Mouse (Mus musculus) G1E (cell line): Measurements from ENCODE around the gene Ccm2. TPM values are rescaled to one million over a fixed set of nuclear protein-coding genes. Genes with fewer than 3 reads are reported as not detected.
A peak's percentile ranks its signal among the peaks of the same experiment; 100 is the strongest.

ENCODE experiments used
- ATAC-seq: 2 replicates; pipeline ENCODE4 v1.8.0; 2016; ENCODE audit warnings: mild to moderate bottlenecking; ENCODE audit not compliant: insufficient number of reproducible peaks, poor library complexity, low FRiP score, severe bottlenecking; ENCODE audit errors: extremely low read depth
- DNase-seq: peaks from one replicate; pipeline ENCODE4 v3.0.0; 2012; ENCODE audit warnings: low spot score
- H3K27me3 ChIP-seq: 2 replicates; pipeline ENCODE4 v1.6.1; 2012; ENCODE audit warnings: mild to moderate bottlenecking, low read length, inconsistent platforms; ENCODE audit not compliant: insufficient read depth
- H3K36me3 ChIP-seq: replicated peaks from 2 replicates; pipeline ENCODE3; 2012; ENCODE audit warnings: mild to moderate bottlenecking, inconsistent platforms
- H3K4me1 ChIP-seq: 2 replicates; pipeline ENCODE4 v1.6.1; 2012; ENCODE audit warnings: low read depth, low read length, inconsistent platforms, mixed read lengths; ENCODE audit not compliant: insufficient read depth
- H3K4me3 ChIP-seq: 2 replicates; pipeline ENCODE4 v1.5.1; 2012; ENCODE audit warnings: low read depth, mild to moderate bottlenecking, inconsistent platforms, low read length, moderate library complexity, mixed read lengths
- H3K9me3 ChIP-seq: replicated peaks from 2 replicates; pipeline ENCODE4 v1.6.1; 2012; ENCODE audit warnings: inconsistent platforms
- CTCF ChIP-seq: IDR thresholded peaks from 2 replicates; pipeline ENCODE4 v1.5.1; 2012; ENCODE audit warnings: low read depth, low read length, inconsistent platforms, mixed read lengths
- GATA1 ChIP-seq: IDR thresholded peaks from 2 replicates; pipeline ENCODE4 v1.6.1; 2012; ENCODE audit warnings: borderline replicate concordance, low read length, inconsistent platforms, mixed read lengths
- GATA2 ChIP-seq: IDR thresholded peaks from 2 replicates; pipeline ENCODE4 v1.6.1; 2012; ENCODE audit warnings: low read depth, low read length, inconsistent platforms, borderline replicate concordance
- POLR2AphosphoS5 ChIP-seq: IDR thresholded peaks from 2 replicates; pipeline ENCODE4 v1.6.1; 2012; ENCODE audit warnings: low read depth, low read length, inconsistent platforms; ENCODE audit not compliant: insufficient replicate concordance
- TAL1 ChIP-seq: conservative IDR thresholded peaks from 2 replicates; pipeline ENCODE4 v1.6.1; 2012; ENCODE audit warnings: low read depth, low read length, inconsistent platforms, mixed read lengths
- polyA plus RNA-seq: library from polyadenylated mRNA; stranded (reverse); fragments of >175 nt; gene quantifications from 2 replicates; pipeline ENCODE4 v1.2.3, GENCODE M21; 2012
- total RNA-seq, 2 experiments: library from RNA; stranded (forward) in 1 of 2; stranded (reverse) in 1 of 2; fragments of 200-1000 nt in 1 of 2; fragments of >200 nt in 1 of 2; fragmentation: Nextera tagmentation in 1 of 2; gene quantifications; 2 replicates each; pipeline ENCODE4 v1.2.3; 2014 to 2017

Gene Ccm2
- total and polyA plus RNA-seq, 3 experiments: 22.5 to 34.9 (median 32.1) TPM

- peaks cover 58% of the 10 kb centered on the region for H3K4me1 ChIP-seq
- no peak; the same call in 1 of the 2 replicates for ATAC-seq
- H3K27me3 ChIP-seq: peaks cover 32% of the 10 kb centered on the region
- peak overlapping the region; percentile 7; the same call in 1 of the 2 replicates for H3K4me3 ChIP-seq
- TF ChIP-seq TAL1: 0 out of 2 replicates have a peak, but pooled peaks have one; percentile 16
- TF ChIP-seq POLR2AphosphoS5: no peak
- H3K36me3 ChIP-seq: peaks cover 74% of the 10 kb centered on the region
- DNase-seq: no peak
- H3K9me3 ChIP-seq: no peaks in the 10 kb centered on the region
Observed at GRCm38 (mm10) chr11:6599831-6600230, 53.1 kb downstream of the Ccm2 start.

GRCm38 (mm10) chr11:6600284-6600944, 53.7 kb downstream of the Ccm2 start:
- Histone ChIP-seq H3K9me3 (no peaks in the 10 kb centered on the region), H3K36me3 (peaks cover 68% of the 10 kb centered on the region), H3K4me3 (no peak overlapping the region), H3K27me3 (peaks cover 38% of the 10 kb centered on the region), H3K4me1 (peaks cover 56% of the 10 kb centered on the region)
- no peak for TF ChIP-seq GATA2
- no peak for TF ChIP-seq CTCF
- no peak for TF ChIP-seq POLR2AphosphoS5
- TF ChIP-seq GATA1: no peak
- no peak for TF ChIP-seq TAL1
- DNase-seq: no peak
- no peak for ATAC-seq

GRCm38 (mm10) chr11:6601649-6602480, 55.2 kb downstream of the Ccm2 start:
- no peak overlapping the region for H3K4me3 ChIP-seq
- H3K4me1 ChIP-seq: peaks cover 59% of the 10 kb centered on the region
- peaks cover 52% of the 10 kb centered on the region for H3K27me3 ChIP-seq
- TF ChIP-seq GATA1 (no peak), GATA2 (no peak), CTCF (no peak), TAL1 (no peak), POLR2AphosphoS5 (no peak)
- no peak for DNase-seq
- no peak for ATAC-seq
- H3K9me3 ChIP-seq: no peaks in the 10 kb centered on the region
- peaks cover 53% of the 10 kb centered on the region for H3K36me3 ChIP-seq

- TF ChIP-seq POLR2AphosphoS5 (no peak), TAL1 (no peak), GATA2 (no peak), CTCF (no peak), GATA1 (no peak)
- H3K9me3 ChIP-seq: no peaks in the 10 kb centered on the region
- ATAC-seq (no peak), DNase-seq (no peak)
- H3K36me3 ChIP-seq: peaks cover 45% of the 10 kb centered on the region
- H3K27me3 ChIP-seq: peaks cover 56% of the 10 kb centered on the region
- no peak overlapping the region for H3K4me3 ChIP-seq
- H3K4me1 ChIP-seq: peaks cover 61% of the 10 kb centered on the region
Observed at GRCm38 (mm10) chr11:6602662-6603061, 56.0 kb downstream of the Ccm2 start.

GRCm38 (mm10) chr11:6603224-6603623, 56.5 kb downstream of the Ccm2 start:
- Histone ChIP-seq H3K4me1 (peaks cover 55% of the 10 kb centered on the region), H3K36me3 (peaks cover 40% of the 10 kb centered on the region), H3K9me3 (no peaks in the 10 kb centered on the region), H3K27me3 (peaks cover 56% of the 10 kb centered on the region), H3K4me3 (no peak overlapping the region)
- TF ChIP-seq POLR2AphosphoS5 (no peak), TAL1 (no peak), GATA1 (no peak), CTCF (no peak), GATA2 (no peak)
- no peak for DNase-seq
- no peak for ATAC-seq

- Histone ChIP-seq H3K4me3 (no peak overlapping the region), H3K27me3 (peaks cover 56% of the 10 kb centered on the region), H3K9me3 (no peaks in the 10 kb centered on the region), H3K36me3 (peaks cover 32% of the 10 kb centered on the region), H3K4me1 (peaks cover 50% of the 10 kb centered on the region)
- DNase-seq (peak; percentile 55), ATAC-seq (no peak)
- TF ChIP-seq GATA1 (no peak), CTCF (no peak), GATA2 (no peak), TAL1 (no peak), POLR2AphosphoS5 (no peak)
Observed at GRCm38 (mm10) chr11:6603887-6604603, 57.4 kb downstream of the Ccm2 start.
